Mouse (Mus musculus) thymus, adult 2 months (tissue): ENCODE results near the gene Sf3a1. TPM values are rescaled to one million over a fixed set of nuclear protein-coding genes. Genes with fewer than 3 reads are reported as not detected.
"Not testable (repeated sequence)": the region's sequence is repeated elsewhere in the genome, so short reads cannot be mapped to it uniquely, and the experiment has no call there.

ENCODE experiments used
- DNase-seq: peaks from one replicate; pipeline ENCODE4 v3.0.0; 2021
- H3K27ac ChIP-seq: fragments of 200-500 bp; 2 replicates; pipeline ENCODE4 v1.5.1; 2012; ENCODE audit warnings: low read length, control low read depth; ENCODE audit not compliant: control insufficient read depth, insufficient read depth
- H3K27me3 ChIP-seq: fragments of 200-500 bp; 2 replicates; pipeline ENCODE4 v1.6.1; 2012; ENCODE audit warnings: mild to moderate bottlenecking, low read length, moderate library complexity, mixed read lengths; ENCODE audit not compliant: control insufficient read depth, insufficient read depth
- H3K36me3 ChIP-seq: fragments of 200-500 bp; 2 replicates; pipeline ENCODE4 v1.6.1; 2012; ENCODE audit warnings: mild to moderate bottlenecking, low read length, moderate library complexity; ENCODE audit not compliant: control insufficient read depth, insufficient read depth
- H3K4me1 ChIP-seq: fragments of 200-500 bp; replicated peaks from 2 replicates; pipeline ENCODE4 v1.6.1; 2012; ENCODE audit warnings: low read length; ENCODE audit not compliant: control insufficient read depth, insufficient read depth
- H3K4me3 ChIP-seq: fragments of 200-500 bp; 2 replicates; pipeline ENCODE4 v1.5.1; 2012; ENCODE audit warnings: mild to moderate bottlenecking, low read length, control low read depth, moderate library complexity; ENCODE audit not compliant: control insufficient read depth, insufficient read depth
- CTCF ChIP-seq: fragments of 200-500 bp; IDR thresholded peaks from 2 replicates; pipeline ENCODE4 v1.5.1; 2012; ENCODE audit warnings: mild to moderate bottlenecking, control low read depth, low read length, moderate library complexity, borderline replicate concordance; ENCODE audit not compliant: control insufficient read depth, poor library complexity, insufficient read depth; ENCODE audit errors: extremely low read depth
- POLR2A ChIP-seq: fragments of 200-500 bp; IDR thresholded peaks from 2 replicates; pipeline ENCODE4 v1.6.1; 2012; ENCODE audit warnings: mild to moderate bottlenecking, low read length, control low read depth, moderate library complexity; ENCODE audit not compliant: control insufficient read depth, poor library complexity, insufficient read depth; ENCODE audit errors: extremely low read depth
- WGBS: fragments of 180-500 bp; shearing (Covaris S2); methylation state at CpG from one replicate; pipeline ENCODE4 v1.1.7; 2018; 5-methylcytosine and 5-hydroxymethylcytosine counted together
- polyA plus RNA-seq: library from polyadenylated mRNA; depleted of rRNA; stranded (reverse); fragments of >200 nt; gene quantifications from 2 replicates; pipeline ENCODE4 v1.2.3, GENCODE M21; 2012

Sf3a1 gene
- polyA plus RNA-seq, 1 experiment = 79.9 TPM

- H3K4me3 ChIP-seq = no peak overlapping the region
- WGBS = 79% methylated on average over 1 of the region's 1 CpGs
- peaks cover 1% of the 10 kb centered on the region for H3K4me1 ChIP-seq
- H3K27me3 ChIP-seq = no peaks in the 10 kb centered on the region
- no peak overlapping the region for H3K27ac ChIP-seq
- H3K36me3 ChIP-seq = peaks cover 47% of the 10 kb centered on the region
- TF ChIP-seq CTCF (no peak), POLR2A (no peak)
- no peak for DNase-seq
These were observed 21.9 kb downstream of the Sf3a1 start for GRCm38 (mm10) chr11:4182061-4182460.

GRCm38 (mm10) chr11:4183511-4183910 is 23.4 kb downstream of the Sf3a1 start:
- Histone ChIP-seq H3K27ac (no peak overlapping the region), H3K36me3 (peaks cover 33% of the 10 kb centered on the region), H3K27me3 (no peaks in the 10 kb centered on the region), H3K4me3 (no peak overlapping the region), H3K4me1 (peaks cover 10% of the 10 kb centered on the region)
- TF ChIP-seq CTCF = no peak
- TF ChIP-seq POLR2A = no peak
- no peak for DNase-seq

GRCm38 (mm10) chr11:4184251-4184952 is 24.3 kb downstream of the Sf3a1 start:
- Histone ChIP-seq H3K27me3 (no peaks in the 10 kb centered on the region), H3K36me3 (peaks cover 24% of the 10 kb centered on the region), H3K4me3 (no peak overlapping the region), H3K4me1 (peaks cover 10% of the 10 kb centered on the region), H3K27ac (no peak overlapping the region)
- TF ChIP-seq POLR2A (no peak), CTCF (no peak)
- no peak for DNase-seq
- WGBS = 76% methylated on average over 4 of the region's 4 CpGs

GRCm38 (mm10) chr11:4185480-4185879 is 25.3 kb downstream of the Sf3a1 start:
- not testable (repeated sequence) for DNase-seq, H3K27me3 ChIP-seq, H3K4me3 ChIP-seq, H3K27ac ChIP-seq
- 93% methylated on average over 6 of the region's 6 CpGs for WGBS
- peaks cover 12% of the 10 kb centered on the region for H3K4me1 ChIP-seq
- peaks cover 15% of the 10 kb centered on the region for H3K36me3 ChIP-seq

- WGBS = under 1% methylated on average over 70 of the region's 71 CpGs
- Histone ChIP-seq H3K4me1 (peaks cover 12% of the 10 kb centered on the region), H3K27me3 (no peaks in the 10 kb centered on the region), H3K27ac (no peak within 1 kb of the TSS), H3K36me3 (peaks cover 2% of the 10 kb centered on the region), H3K4me3 (peak within 1 kb of the TSS; percentile 76)
- TF ChIP-seq CTCF = peak; percentile 53; the same call in 1 of the 2 replicates
- TF ChIP-seq POLR2A = peak; percentile 85
- DNase-seq = peak; percentile 99
These were observed 26.6 kb downstream of the Sf3a1 start, which contains the start of gene Tbc1d10a for GRCm38 (mm10) chr11:4186486-4187317. Tbc1d10a (plus strand) TSS chr11:4186789.

GRCm38 (mm10) chr11:4187318-4187700 is 27.2 kb downstream of the Sf3a1 start:
- DNase-seq = no peak
- H3K36me3 ChIP-seq = no peaks in the 10 kb centered on the region
- no peaks in the 10 kb centered on the region for H3K27me3 ChIP-seq
- H3K4me3 ChIP-seq = peak overlapping the region; percentile 76
- no peak overlapping the region for H3K27ac ChIP-seq
- TF ChIP-seq CTCF (no peak), POLR2A (no peak)
- H3K4me1 ChIP-seq = peaks cover 12% of the 10 kb centered on the region
- WGBS = 31% methylated on average over 9 of the region's 9 CpGs
